Mouse (Mus musculus): ENCODE results near the gene Siae.

Siae gene

GRCm38 (mm10) chr9:37554838-37555748 lies at the start of gene Siae:
Gene Siae (plus strand): TSS chr9:37555698.
- no peak for DNase-seq (ENCODE audit: low spot score in 2 of 2)

- no peak for DNase-seq (ENCODE audit: low spot score in 2 of 2)
Observed at GRCm38 (mm10) chr9:37506023-37506422, 49.5 kb upstream of the Siae start.

- DNase-seq (ENCODE audit: low spot score in 2 of 2), result no peak
Observed at GRCm38 (mm10) chr9:37512097-37512496, 43.4 kb upstream of the Siae start.

- DNase-seq (ENCODE audit: low spot score in 2 of 2), result no peak
Observed at GRCm38 (mm10) chr9:37514456-37514855, 41.0 kb upstream of the Siae start.

GRCm38 (mm10) chr9:37517467-37517866 lies 38.0 kb upstream of the Siae start:
- no peak for DNase-seq (ENCODE audit: low spot score in 2 of 2)

GRCm38 (mm10) chr9:37518991-37519390 lies 36.5 kb upstream of the Siae start:
- no peak for DNase-seq (ENCODE audit: low spot score in 2 of 2)

- DNase-seq (ENCODE audit: low spot score in 2 of 2), result no peak
Observed at GRCm38 (mm10) chr9:37519995-37520394, 35.5 kb upstream of the Siae start.

- no peak for DNase-seq (ENCODE audit: low spot score in 2 of 2)
Observed at GRCm38 (mm10) chr9:37525461-37525860, 30.0 kb upstream of the Siae start.

- DNase-seq (ENCODE audit: low spot score in 2 of 2), result no peak
Observed at GRCm38 (mm10) chr9:37526443-37527395, 28.8 kb upstream of the Siae start.

- DNase-seq (ENCODE audit: low spot score in 2 of 2), result peak in 1 of 2 experiments; percentile 69
Observed at GRCm38 (mm10) chr9:37527396-37528224, 27.9 kb upstream of the Siae start, which contains the start of gene Esam. Gene Esam (plus strand): TSS chr9:37528078.

- DNase-seq (ENCODE audit: low spot score in 2 of 2), result no peak
Observed at GRCm38 (mm10) chr9:37528225-37528970, 27.1 kb upstream of the Siae start.

- peak; percentile 30 to 66 for DNase-seq (ENCODE audit: low spot score in 2 of 2)
Observed at GRCm38 (mm10) chr9:37530031-37530887, 25.2 kb upstream of the Siae start.

- no peak for DNase-seq (ENCODE audit: low spot score in 2 of 2)
Observed at GRCm38 (mm10) chr9:37530888-37531705, 24.4 kb upstream of the Siae start.

- DNase-seq (ENCODE audit: low spot score in 2 of 2), result no peak
Observed at GRCm38 (mm10) chr9:37536851-37537250, 18.6 kb upstream of the Siae start.

- DNase-seq (ENCODE audit: low spot score in 2 of 2), result no peak
Observed at GRCm38 (mm10) chr9:37537658-37538250, 17.7 kb upstream of the Siae start.

GRCm38 (mm10) chr9:37539170-37540025 lies 16.1 kb upstream of the Siae start, which contains the start of gene Vsig2:
Gene Vsig2 (plus strand): TSS chr9:37539255.
- DNase-seq (ENCODE audit: low spot score in 2 of 2), result no peak

GRCm38 (mm10) chr9:37540226-37540625 lies 15.3 kb upstream of the Siae start:
- no peak for DNase-seq (ENCODE audit: low spot score in 2 of 2)

Data from spleen, postnatal 4 days (tissue).